Mouse (Mus musculus): Measurements from ENCODE around the gene Jak2.

Jak2 gene

DNA sequence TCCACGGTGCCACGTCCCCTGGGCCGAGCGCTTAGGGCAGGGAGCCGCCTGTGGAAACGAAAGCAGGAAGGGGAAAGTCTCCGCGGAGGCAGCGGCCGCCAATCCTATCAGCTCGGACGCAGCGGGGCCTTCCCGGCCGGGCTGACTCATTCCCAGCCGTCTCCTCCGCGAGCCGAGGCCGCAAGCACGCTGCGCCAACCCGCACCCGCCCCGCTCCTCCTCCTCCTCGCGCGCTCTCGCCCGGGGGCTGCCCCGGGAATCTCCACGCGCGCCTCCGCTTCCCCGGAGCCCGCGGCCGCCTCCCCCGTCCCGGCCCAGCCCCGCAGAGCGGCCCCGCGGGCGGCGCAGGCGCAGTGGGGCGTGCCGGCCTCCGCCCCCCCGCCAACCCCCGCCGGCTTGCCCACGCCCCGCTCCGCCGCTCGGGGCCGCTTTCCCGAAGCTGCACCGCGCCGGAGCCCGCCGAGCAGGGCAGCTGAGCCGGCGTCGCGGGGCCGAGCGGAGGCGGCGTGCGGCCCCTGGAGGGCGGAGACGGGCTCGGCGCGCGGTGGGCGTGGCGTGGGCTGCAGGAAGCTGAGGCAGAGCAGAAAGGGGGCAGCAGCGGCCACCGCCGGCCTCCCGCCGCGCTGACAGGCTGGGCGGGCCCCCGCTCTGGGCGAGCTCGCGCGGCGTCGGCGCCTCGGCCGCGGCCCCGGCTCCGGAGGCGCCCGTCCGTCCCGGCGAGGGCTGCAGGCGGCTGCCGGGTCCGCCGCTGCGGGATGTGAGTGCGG, at the start of gene Jak2:
TSS of gene Jak2 (plus strand) at position 638 of the 767 bp plus-strand sequence.
- peak; percentile 86 for DNase-seq (ENCODE audit: low read depth, low spot score)

GRCm38 (mm10) chr19:29203337-29203736, 48.3 kb upstream of the Jak2 start:
- no peak for DNase-seq (ENCODE audit: low read depth, low spot score)

GRCm38 (mm10) chr19:29204583-29204982, 47.0 kb upstream of the Jak2 start:
- DNase-seq (ENCODE audit: low read depth, low spot score) = no peak

DNA sequence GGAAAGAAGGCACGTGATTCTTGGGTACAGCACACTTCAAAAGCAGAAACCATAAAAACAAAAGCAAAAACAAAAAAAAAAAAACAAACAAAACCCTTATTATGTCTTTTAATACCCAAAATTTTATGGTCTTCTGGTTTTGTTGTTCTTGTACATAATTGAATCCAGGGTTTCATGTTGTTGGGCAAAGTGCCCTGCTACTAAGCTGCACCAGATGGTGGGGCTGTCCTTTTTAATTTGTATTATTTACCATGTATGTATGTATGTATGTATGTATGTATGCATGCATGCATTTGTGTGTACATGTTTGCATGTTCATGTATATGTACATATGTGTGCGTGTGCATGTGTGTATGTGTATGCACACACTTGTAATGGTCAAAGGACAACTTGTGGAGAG, 46.4 kb upstream of the Jak2 start:
- DNase-seq (ENCODE audit: low read depth, low spot score) = no peak

- no peak for DNase-seq (ENCODE audit: low read depth, low spot score)
Measured at GRCm38 (mm10) chr19:29209898-29210297, 41.7 kb upstream of the Jak2 start.

DNA sequence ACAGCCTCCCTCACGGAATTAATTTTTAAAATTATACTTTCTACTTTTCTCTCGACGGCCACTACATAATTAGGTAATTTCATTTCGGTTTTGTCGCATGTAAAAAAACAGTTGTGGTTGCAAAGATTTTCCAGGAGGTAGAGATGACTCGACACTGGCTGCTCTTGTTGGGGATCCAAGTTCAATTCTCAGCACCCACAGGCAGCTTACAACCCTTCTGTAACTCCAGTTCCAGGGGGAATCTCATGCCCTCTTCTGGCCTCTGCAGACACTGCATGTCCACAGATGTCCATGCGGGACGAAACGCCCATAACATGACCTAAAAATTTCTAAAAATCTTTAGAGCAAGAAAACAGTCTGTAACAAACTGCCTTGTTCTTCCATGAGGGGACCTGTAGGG, 41.3 kb upstream of the Jak2 start:
- DNase-seq (ENCODE audit: low read depth, low spot score) = no peak

- no peak for DNase-seq (ENCODE audit: low read depth, low spot score)
Measured at GRCm38 (mm10) chr19:29215811-29216509, 35.7 kb upstream of the Jak2 start.

DNA sequence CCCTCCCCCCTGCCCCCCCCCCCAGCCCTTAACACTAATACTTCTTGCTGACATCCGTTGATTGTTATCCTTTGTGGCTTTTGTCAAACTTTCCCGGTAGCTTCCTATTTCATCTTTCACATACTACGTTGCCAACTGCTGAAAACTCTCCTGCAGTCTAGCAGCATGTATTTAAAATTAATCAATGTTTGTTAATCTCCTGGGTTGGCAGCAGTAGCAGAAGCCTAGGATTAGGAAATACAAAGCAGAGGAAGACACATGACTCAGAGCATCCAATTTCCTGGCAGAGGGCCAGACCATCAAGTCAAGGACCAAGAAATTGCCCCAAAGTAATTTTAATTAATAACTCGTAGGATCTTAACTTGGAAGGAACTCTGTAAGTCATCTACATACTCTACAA, 29.8 kb upstream of the Jak2 start:
- DNase-seq (ENCODE audit: low read depth, low spot score) = no peak

- DNase-seq (ENCODE audit: low read depth, low spot score) = no peak
Measured at GRCm38 (mm10) chr19:29224968-29225367, 26.7 kb upstream of the Jak2 start.

DNA sequence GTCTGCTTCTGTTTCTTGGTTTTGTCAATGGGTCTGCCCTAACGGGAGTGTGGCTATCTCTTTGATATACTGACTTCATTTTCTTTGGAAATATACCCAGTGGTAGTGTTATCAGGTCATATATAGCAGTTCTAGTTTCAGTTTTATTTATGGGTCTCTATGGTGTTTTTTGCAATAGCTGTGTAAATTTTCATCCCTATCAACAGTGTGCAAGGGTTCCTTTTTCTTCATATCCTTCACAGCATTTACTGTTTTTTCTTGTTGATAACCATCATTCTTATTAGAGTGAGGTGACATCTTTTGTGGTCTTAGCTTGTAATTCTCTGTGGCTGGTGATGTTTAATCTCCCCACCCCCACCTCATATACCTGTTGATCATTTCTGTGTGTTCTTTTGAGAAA, 24.6 kb upstream of the Jak2 start:
- no peak for DNase-seq (ENCODE audit: low read depth, low spot score)

- DNase-seq (ENCODE audit: low read depth, low spot score) = no peak
Measured at GRCm38 (mm10) chr19:29227941-29228590, 23.6 kb upstream of the Jak2 start.

DNA sequence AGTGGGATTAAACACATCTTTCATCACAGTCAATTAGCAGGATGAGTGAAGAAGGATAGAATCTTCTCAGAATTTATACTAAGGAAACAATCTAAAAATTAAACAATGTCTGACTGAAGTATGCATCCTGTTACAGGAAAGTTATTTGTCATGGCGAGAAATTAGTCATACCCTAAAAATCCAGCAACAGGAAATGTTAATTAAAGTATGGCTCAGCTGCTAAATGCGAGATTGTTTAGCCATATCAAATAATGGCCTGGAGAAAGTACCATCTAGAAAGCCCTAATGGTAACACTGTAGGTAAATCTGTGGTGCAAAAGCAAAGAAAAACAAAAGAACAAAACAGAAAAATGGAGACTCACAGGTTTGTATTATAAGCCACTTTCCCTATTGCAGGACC, 22.6 kb upstream of the Jak2 start:
- no peak for DNase-seq (ENCODE audit: low read depth, low spot score)

DNA sequence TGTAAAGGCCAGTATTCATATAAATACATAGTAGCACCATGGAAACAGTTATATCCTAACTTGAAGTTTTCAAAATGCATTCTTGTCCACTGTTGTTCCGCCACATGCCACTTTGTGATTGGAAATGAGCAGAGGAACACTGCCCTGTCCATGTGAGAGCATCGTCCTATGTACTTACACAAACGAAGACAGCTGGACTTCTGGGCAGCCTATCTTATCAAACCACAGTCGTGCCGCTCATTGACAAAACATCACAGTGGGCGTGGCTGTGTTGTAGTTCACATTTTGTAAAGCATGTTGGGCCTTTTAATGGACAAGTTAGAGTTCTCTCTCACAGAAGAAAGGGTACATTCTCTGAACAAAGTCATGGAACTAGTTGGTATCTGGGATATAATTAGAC, 18.9 kb upstream of the Jak2 start:
- DNase-seq (ENCODE audit: low read depth, low spot score) = no peak

DNA sequence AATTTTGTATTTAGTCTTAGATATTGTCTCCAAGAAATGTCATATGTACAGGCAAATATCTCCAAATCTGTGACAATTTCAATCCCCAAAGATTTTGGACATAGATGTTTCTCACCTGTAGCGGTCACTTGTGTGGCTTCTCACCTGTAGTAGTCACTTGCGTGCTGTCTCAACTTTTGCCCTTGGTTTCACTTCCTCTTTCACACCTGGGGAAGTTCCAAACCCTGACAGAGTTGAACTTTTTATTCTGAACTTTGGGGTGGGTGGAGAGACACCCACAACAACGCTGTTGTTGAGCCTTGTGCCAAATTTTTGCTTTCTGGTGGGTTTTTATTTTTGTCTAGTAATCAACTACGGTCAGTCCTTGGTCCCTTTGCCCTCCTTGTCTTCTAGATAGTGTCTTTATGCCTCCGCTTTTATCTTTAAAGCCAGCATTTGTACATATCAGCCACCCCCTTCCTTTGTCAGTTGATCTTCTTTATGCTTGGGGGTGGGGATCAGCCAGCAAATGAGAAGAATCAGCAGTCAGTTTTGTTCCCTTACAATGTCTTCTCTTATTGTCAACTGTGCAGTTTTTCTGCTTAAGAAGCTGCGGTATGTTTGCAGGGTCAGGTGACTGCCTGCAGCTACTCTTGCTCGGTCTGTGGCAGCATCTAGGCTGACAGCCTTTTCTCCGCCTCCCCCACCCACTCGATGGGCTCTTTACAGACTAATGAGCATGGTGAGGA, 14.8 kb upstream of the Jak2 start:
- DNase-seq (ENCODE audit: low read depth, low spot score) = no peak

GRCm38 (mm10) chr19:29238171-29238570, 13.5 kb upstream of the Jak2 start:
- no peak for DNase-seq (ENCODE audit: low read depth, low spot score)

GRCm38 (mm10) chr19:29239513-29240235, 12.0 kb upstream of the Jak2 start:
- DNase-seq (ENCODE audit: low read depth, low spot score) = no peak

GRCm38 (mm10) chr19:29240676-29241075, 11.0 kb upstream of the Jak2 start:
- no peak for DNase-seq (ENCODE audit: low read depth, low spot score)

DNA sequence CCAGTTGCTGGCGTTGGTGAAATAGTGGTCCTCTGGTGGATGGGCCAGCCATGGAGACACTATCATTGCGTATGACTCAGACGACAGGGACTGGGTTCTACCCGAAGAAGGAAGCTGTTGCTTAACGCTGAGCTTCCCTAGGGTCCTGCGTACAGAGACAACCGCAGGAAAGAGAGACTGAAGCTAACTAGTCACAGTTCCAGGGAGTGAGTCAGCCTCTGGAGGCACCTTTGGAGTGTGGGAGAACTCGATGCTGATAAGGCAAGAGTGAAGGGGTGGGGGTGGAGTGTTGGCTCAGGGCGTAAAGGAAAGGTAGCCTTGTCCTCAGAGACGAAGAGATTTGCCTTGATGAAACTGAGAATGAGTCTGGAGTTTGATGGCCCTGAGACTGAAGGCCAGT, 10.0 kb upstream of the Jak2 start:
- DNase-seq (ENCODE audit: low read depth, low spot score) = no peak

DNA sequence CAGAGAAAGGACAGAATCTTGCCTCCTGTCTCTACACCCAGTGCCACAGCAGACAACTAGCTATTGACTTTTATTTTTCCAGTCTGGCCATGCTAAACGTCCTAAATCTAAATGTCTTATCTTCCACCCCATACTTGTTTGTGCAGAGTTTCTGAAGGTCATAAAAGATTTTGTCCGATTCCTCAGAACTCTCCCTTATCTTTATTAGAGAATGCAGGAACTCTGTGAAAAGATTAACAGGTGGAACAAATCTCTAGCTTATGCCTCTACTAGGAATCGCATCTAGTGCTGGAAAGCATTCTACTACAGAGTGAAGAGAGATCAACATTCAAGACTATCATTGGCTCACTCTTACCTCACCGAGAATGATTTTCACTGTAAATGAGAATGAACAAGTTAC, 1.7 kb upstream of the Jak2 start:
- DNase-seq (ENCODE audit: low read depth, low spot score) = no peak

DNA sequence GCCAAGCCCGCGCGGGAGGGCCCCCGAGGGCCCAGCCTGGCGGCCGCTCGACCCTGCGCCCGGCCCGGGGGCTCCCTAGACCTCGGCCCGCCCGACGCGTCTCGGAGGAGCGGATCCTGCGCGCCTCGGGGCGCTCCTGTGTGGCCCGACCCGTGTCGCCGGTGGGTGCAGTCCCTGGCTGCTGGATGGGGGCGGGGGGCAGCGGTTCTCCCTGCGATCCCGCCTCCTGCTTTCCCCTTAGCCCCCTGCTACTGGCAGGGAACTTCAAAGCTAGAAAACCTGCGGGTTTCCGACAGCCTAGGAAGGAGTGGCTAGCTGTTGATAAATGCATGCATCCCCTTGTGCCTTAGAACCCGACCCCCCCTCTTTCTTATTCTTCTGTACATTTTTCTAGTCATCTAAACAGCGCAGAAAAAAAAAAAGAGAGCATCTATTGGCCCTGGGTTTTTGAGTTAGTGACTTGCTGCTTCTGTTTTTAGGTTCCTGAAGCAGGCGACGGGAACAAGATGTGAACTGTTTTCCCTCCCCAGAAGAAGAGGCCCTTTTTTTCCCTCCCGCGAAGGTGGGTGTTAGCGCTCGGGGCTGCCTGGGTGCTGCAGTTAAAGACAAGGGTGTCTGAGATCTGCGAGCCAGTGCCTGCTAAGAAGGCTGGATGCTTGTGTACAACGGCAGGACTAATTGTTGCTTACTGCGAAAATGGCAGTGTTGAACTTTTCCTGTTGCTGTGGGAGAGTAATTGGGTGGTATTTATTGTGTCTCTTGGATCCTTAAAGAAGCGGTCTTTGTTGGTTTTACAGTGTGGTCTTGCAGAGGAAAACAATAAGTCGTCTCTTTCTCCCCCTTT, 552 bp downstream of the Jak2 start:
- DNase-seq (ENCODE audit: low read depth, low spot score) = peak; percentile 52
